Mouse (Mus musculus) hindbrain, embryonic 14.5 days (tissue): Measurements from ENCODE around the gene Rnf2. TPM values are rescaled to one million over a fixed set of nuclear protein-coding genes. Genes with fewer than 3 reads are reported as not detected.

Experiments used
- ATAC-seq: fragments of 200-750 bp; cut with Nextera tagmentation; 2 replicates; pipeline ENCODE4 v1.8.0; 2017; ENCODE audit warnings: moderate number of reproducible peaks, mild to moderate bottlenecking, moderate TSS enrichment, moderate library complexity; ENCODE audit not compliant: low FRiP score
- DNase-seq: peaks from one replicate; pipeline ENCODE4 v3.0.0-alpha.2; 2015; ENCODE audit warnings: low spot score
- H3K27ac ChIP-seq: fragments of 300-500 bp; sonication (generic); 2 replicates; pipeline ENCODE4 v1.5.1; 2014; ENCODE audit warnings: mild to moderate bottlenecking, moderate library complexity
- H3K27me3 ChIP-seq: fragments of 300-500 bp; sonication (generic); 2 replicates; pipeline ENCODE4 v1.6.1; 2014; ENCODE audit warnings: mild to moderate bottlenecking, low read length, mixed read lengths; ENCODE audit not compliant: control insufficient read depth, insufficient read depth
- H3K36me3 ChIP-seq: fragments of 300-500 bp; sonication (generic); replicated peaks from 2 replicates; pipeline ENCODE4 v1.6.1; 2014; ENCODE audit not compliant: control insufficient read depth, insufficient read depth
- H3K4me1 ChIP-seq: fragments of 300-500 bp; sonication (generic); replicated peaks from 2 replicates; pipeline ENCODE4 v1.6.1; 2014; ENCODE audit warnings: antibody characterized with exemption, low read length, mixed read lengths; ENCODE audit not compliant: control insufficient read depth, insufficient read depth
- H3K4me2 ChIP-seq: fragments of 300-500 bp; sonication (generic); replicated peaks from 2 replicates; pipeline ENCODE4 v1.6.1; 2014; ENCODE audit warnings: mild to moderate bottlenecking, moderate library complexity
- H3K4me3 ChIP-seq: fragments of 300-500 bp; sonication (generic); replicated peaks from 2 replicates; pipeline ENCODE4 v1.5.1; 2014; ENCODE audit warnings: mild to moderate bottlenecking, low read length
- H3K9ac ChIP-seq: fragments of 300-500 bp; sonication (generic); 2 replicates; pipeline ENCODE4 v1.6.1; 2014
- H3K9me3 ChIP-seq: fragments of 300-500 bp; sonication (generic); 2 replicates; pipeline ENCODE4 v1.6.1; 2016; ENCODE audit warnings: low read length; ENCODE audit not compliant: control insufficient read depth
- WGBS: fragments of 180-500 bp; shearing (Covaris S2); extraction: QIAGEN DNeasy Blood & Tissue Kit; methylation state at CpG from one replicate; pipeline ENCODE4 v1.1.7; 2014; 5-methylcytosine and 5-hydroxymethylcytosine counted together
- polyA plus RNA-seq: library from polyadenylated mRNA; unstranded; fragments of >200 nt; fragmentation: Nextera tagmentation; extraction: Ambion mirVana; gene quantifications from 2 replicates; pipeline ENCODE4 v1.2.1, GENCODE M21; 2014

Gene Rnf2
- polyA plus RNA-seq, 1 experiment from 2014 or later = 117 TPM

- no peak overlapping the region for H3K27ac ChIP-seq
- ATAC-seq (no peak), DNase-seq (peak; percentile 42)
- H3K27me3 ChIP-seq = no peaks in the 10 kb centered on the region
- no peaks in the 10 kb centered on the region for H3K4me1 ChIP-seq
- H3K9ac ChIP-seq = no peak overlapping the region
- H3K4me3 ChIP-seq = no peak overlapping the region
- H3K9me3 ChIP-seq = no peaks in the 10 kb centered on the region
- peaks cover 45% of the 10 kb centered on the region for H3K36me3 ChIP-seq
- H3K4me2 ChIP-seq = no peak overlapping the region
- WGBS = 75% methylated on average over 9 of the region's 9 CpGs
These were observed 39.5 kb downstream of the Rnf2 start for GRCm38 (mm10) chr1:151461265-151461664.

- WGBS = 92% methylated on average over 5 of the region's 5 CpGs
- Histone ChIP-seq H3K27ac (no peak overlapping the region), H3K27me3 (no peaks in the 10 kb centered on the region), H3K4me3 (no peak overlapping the region), H3K36me3 (peaks cover 79% of the 10 kb centered on the region), H3K4me1 (no peaks in the 10 kb centered on the region), H3K9me3 (no peaks in the 10 kb centered on the region), H3K4me2 (no peak overlapping the region), H3K9ac (no peak overlapping the region)
- ATAC-seq (no peak), DNase-seq (no peak)
These were observed 43.7 kb downstream of the Rnf2 start for GRCm38 (mm10) chr1:151457087-151457486.

- no peak overlapping the region for H3K4me2 ChIP-seq
- DNase-seq (no peak), ATAC-seq (no peak)
- H3K9me3 ChIP-seq = no peaks in the 10 kb centered on the region
- H3K9ac ChIP-seq = no peak overlapping the region
- no peaks in the 10 kb centered on the region for H3K27me3 ChIP-seq
- WGBS = 98% methylated on average over 11 of the region's 11 CpGs
- H3K4me3 ChIP-seq = no peak overlapping the region
- no peak overlapping the region for H3K27ac ChIP-seq
- peaks cover 89% of the 10 kb centered on the region for H3K36me3 ChIP-seq
- no peaks in the 10 kb centered on the region for H3K4me1 ChIP-seq
These were observed 48.8 kb downstream of the Rnf2 start for GRCm38 (mm10) chr1:151451946-151452345.

- H3K9me3 ChIP-seq = no peaks in the 10 kb centered on the region
- no peak for DNase-seq
- 89% methylated on average over 1 of the region's 2 CpGs for WGBS
- H3K4me2 ChIP-seq = no peak overlapping the region
- H3K9ac ChIP-seq = no peak overlapping the region
- peaks cover 90% of the 10 kb centered on the region for H3K36me3 ChIP-seq
- H3K27ac ChIP-seq = no peak overlapping the region
- ATAC-seq = no peak
- no peak overlapping the region for H3K4me3 ChIP-seq
- no peaks in the 10 kb centered on the region for H3K4me1 ChIP-seq
- no peaks in the 10 kb centered on the region for H3K27me3 ChIP-seq
These were observed 49.9 kb downstream of the Rnf2 start for GRCm38 (mm10) chr1:151450851-151451250.

GRCm38 (mm10) chr1:151449866-151450265 lies 50.9 kb downstream of the Rnf2 start:
- Histone ChIP-seq H3K36me3 (peaks cover 95% of the 10 kb centered on the region), H3K9ac (no peak overlapping the region), H3K27me3 (no peaks in the 10 kb centered on the region), H3K4me2 (no peak overlapping the region), H3K27ac (no peak overlapping the region), H3K4me1 (no peaks in the 10 kb centered on the region), H3K9me3 (no peaks in the 10 kb centered on the region), H3K4me3 (no peak overlapping the region)
- WGBS = 91% methylated on average over 10 of the region's 10 CpGs
- ATAC-seq (no peak), DNase-seq (no peak)

GRCm38 (mm10) chr1:151435431-151435830 lies 65.3 kb downstream of the Rnf2 start:
- Histone ChIP-seq H3K36me3 (peaks cover 62% of the 10 kb centered on the region), H3K4me2 (no peak overlapping the region), H3K9me3 (no peaks in the 10 kb centered on the region), H3K27ac (no peak overlapping the region), H3K27me3 (no peaks in the 10 kb centered on the region), H3K4me1 (no peaks in the 10 kb centered on the region), H3K4me3 (no peak overlapping the region), H3K9ac (no peak overlapping the region)
- 94% methylated on average over 6 of the region's 6 CpGs for WGBS
- no peak for ATAC-seq
- DNase-seq = no peak

- Histone ChIP-seq H3K4me2 (peak overlapping the region; percentile 55), H3K36me3 (peaks cover 6% of the 10 kb centered on the region), H3K27me3 (no peaks in the 10 kb centered on the region), H3K9ac (peak overlapping the region; percentile 81), H3K4me3 (peak overlapping the region; percentile 84), H3K4me1 (peaks cover 18% of the 10 kb centered on the region), H3K9me3 (no peaks in the 10 kb centered on the region), H3K27ac (peak overlapping the region; percentile 96)
- no peak for ATAC-seq
- DNase-seq = no peak
- 40% methylated on average over 9 of the region's 9 CpGs for WGBS
These were observed 71.4 kb downstream of the Rnf2 start for GRCm38 (mm10) chr1:151429316-151429715.

- H3K9me3 ChIP-seq = no peaks in the 10 kb centered on the region
- H3K27me3 ChIP-seq = no peaks in the 10 kb centered on the region
- H3K9ac ChIP-seq = peak within 1 kb of the TSS; percentile 81
- H3K27ac ChIP-seq = peak within 1 kb of the TSS; percentile 96
- peak; percentile 99 for DNase-seq
- under 1% methylated on average over 74 of the region's 74 CpGs for WGBS
- H3K4me2 ChIP-seq = peak within 1 kb of the TSS; percentile 55
- ATAC-seq = peak; percentile 100
- peak within 1 kb of the TSS; percentile 84 for H3K4me3 ChIP-seq
- peaks cover 18% of the 10 kb centered on the region for H3K4me1 ChIP-seq
- H3K36me3 ChIP-seq = peaks cover under 1% of the 10 kb centered on the region; the same call in 1 of the 2 replicates
These were observed 72.2 kb downstream of the Rnf2 start, which contains the start of the genes Swt1 and Trmt1l for GRCm38 (mm10) chr1:151428263-151429221. Gene Swt1 (minus strand): TSS chr1:151428455. Gene Trmt1l (plus strand): TSS chr1:151428542.

GRCm38 (mm10) chr1:151427888-151428262 lies 72.9 kb downstream of the Rnf2 start:
- Histone ChIP-seq H3K4me1 (peaks cover 18% of the 10 kb centered on the region), H3K27ac (peak overlapping the region; percentile 96), H3K9me3 (no peaks in the 10 kb centered on the region), H3K4me3 (peak overlapping the region; percentile 84), H3K36me3 (peaks cover under 1% of the 10 kb centered on the region; the same call in 1 of the 2 replicates), H3K4me2 (peak overlapping the region; percentile 55), H3K27me3 (no peaks in the 10 kb centered on the region), H3K9ac (peak overlapping the region; percentile 76)
- 2% methylated on average over 25 of the region's 26 CpGs for WGBS
- ATAC-seq (peak; percentile 69; the same call in 1 of the 2 replicates), DNase-seq (peak; percentile 33)
